Mouse (Mus musculus) layer of hippocampus, adult 8-10 months (tissue): ENCODE measurements around the gene Srsf10. TPM values are rescaled to one million over a fixed set of nuclear protein-coding genes. Genes with fewer than 3 reads are reported as not detected.

Experiments
- DNase-seq, 2 experiments: peaks; one replicate each; pipeline ENCODE4 v3.0.0; 2022; ENCODE audit warnings: low spot score in 2 of 2
- total RNA-seq, 4 experiments: library from RNA; stranded (reverse); gene quantifications; 2 replicates each; pipeline ENCODE4 v1.2.4; 2022

Gene Srsf10
- total RNA-seq, 4 experiments from 2014 or later, result 67.9 to 91.9 (median 79.9) TPM

GRCm38 (mm10) chr4:135913433-135913832 lies 57.9 kb downstream of the Srsf10 start:
- DNase-seq, result no peak

GRCm38 (mm10) chr4:135918635-135919279 lies 63.2 kb downstream of the Srsf10 start:
- no peak for DNase-seq

DNA sequence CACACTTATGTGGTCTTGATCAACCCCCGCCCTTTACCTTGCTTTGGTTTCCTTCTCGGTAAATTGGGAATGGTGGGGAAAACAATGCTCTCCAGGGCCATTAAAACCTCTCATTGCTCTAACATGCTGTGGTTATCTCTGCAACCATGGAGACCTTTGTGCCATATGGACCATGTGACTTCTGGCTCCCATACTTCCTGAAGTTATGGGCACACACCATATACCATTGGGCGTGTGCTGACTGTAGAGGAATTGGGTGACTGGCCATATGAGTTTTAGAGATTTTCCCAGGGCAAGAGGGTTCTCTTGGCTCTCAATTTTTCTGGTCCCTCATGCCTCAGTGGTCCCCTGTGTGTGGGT lies 63.7 kb downstream of the Srsf10 start:
- no peak for DNase-seq

Other genes with a start within 250 kb of the Srsf10 start
- gene Ifnlr1, start 169.5 kb upstream of the Srsf10 start, total RNA-seq, result under 1 TPM; 0.16 to 0.52 (median 0.17) TPM
- gene Il22ra1, start 127.6 kb upstream of the Srsf10 start, total RNA-seq, result under 1 TPM in 1 of 4 experiments, not detected in 3; 0.21 TPM
- gene Myom3, start 96.0 kb upstream of the Srsf10 start, total RNA-seq, result under 1 TPM; 0.59 to 0.76 (median 0.69) TPM
- gene Pnrc2, start 18.1 kb downstream of the Srsf10 start, total RNA-seq, result 10 to 100 TPM; 47.2 to 86.0 (median 47.7) TPM
- under 1 TPM in 3 of 4 experiments, not detected in 1; 0.08 to 0.98 (median 0.92) TPM for gene Cnr2, start 39.6 kb downstream of the Srsf10 start, total RNA-seq
- 10 to 100 TPM; 51.2 to 73.5 (median 59.2) TPM for gene Fuca1, start 65.0 kb downstream of the Srsf10 start, total RNA-seq
- 10 to 100 TPM; 34.6 to 39.1 (median 37.6) TPM for gene Hmgcl, start 90.7 kb downstream of the Srsf10 start, total RNA-seq
- gene Gale, start 108.0 kb downstream of the Srsf10 start, total RNA-seq, result 10 to 100 TPM; 22.3 to 28.1 (median 26.3) TPM
- gene Lypla2, start 116.9 kb downstream of the Srsf10 start, total RNA-seq, result 100 to 1,000 TPM in 2 of 4 experiments, 10 to 100 TPM in 2; 94.3 to 103 (median 98.5) TPM
- 10 to 100 TPM; 79.8 to 89.2 (median 83.7) TPM for gene Pithd1, start 131.5 kb downstream of the Srsf10 start, total RNA-seq
- 10 to 100 TPM; 26.3 to 30.5 (median 28.8) TPM for gene Eloa, start 166.0 kb downstream of the Srsf10 start, total RNA-seq
- gene Rpl11, start 197.7 kb downstream of the Srsf10 start, total RNA-seq, result 100 to 1,000 TPM; 193 to 354 (median 274) TPM